Mouse (Mus musculus): ENCODE results near the gene Lama4. TPM values are rescaled to one million over a fixed set of nuclear protein-coding genes. Genes with fewer than 3 reads are reported as not detected.

The Lama4 gene
- polyA plus RNA-seq, 1 experiment from 2014 or later, result 142 TPM

- Histone ChIP-seq H3K27me3 (ENCODE audit: control insufficient read depth, insufficient read depth, low read length) (no peaks in the 10 kb centered on the region), H3K9ac (ENCODE audit: low read length) (no peak overlapping the region), H3K9me3 (ENCODE audit: control insufficient read depth, low read length) (no peaks in the 10 kb centered on the region), H3K4me3 (ENCODE audit: control insufficient read depth in 1 of 2, insufficient read depth in 1 of 2, low read depth in 1 of 2, low read length in 2 of 2) (no peak overlapping the region), H3K27ac (replicated peaks in 1 of 2; ENCODE audit: control insufficient read depth in 1 of 2, insufficient read depth in 1 of 2, low read depth in 2 of 2, low read length in 2 of 2) (no peak overlapping the region), H3K4me2 (ENCODE audit: low read length) (no peak overlapping the region), H3K4me1 (ENCODE audit: control insufficient read depth in 2 of 2, insufficient read depth in 2 of 2, low read length in 2 of 2) (no peaks in the 10 kb centered on the region), H3K36me3 (ENCODE audit: control insufficient read depth, insufficient read depth, low read length) (peaks cover 80% of the 10 kb centered on the region)
- no peak for ATAC-seq (ENCODE audit: insufficient number of reproducible peaks, insufficient read depth, low FRiP score, low read depth)
- WGBS, result 96% methylated on average over 1 of the region's 1 CpGs
These were observed 53.3 kb downstream of the Lama4 start for GRCm38 (mm10) chr10:39018635-39019034.

GRCm38 (mm10) chr10:39023618-39024256 is 58.4 kb downstream of the Lama4 start:
- Histone ChIP-seq H3K27me3 (ENCODE audit: control insufficient read depth, insufficient read depth, low read length) (no peaks in the 10 kb centered on the region), H3K9me3 (ENCODE audit: control insufficient read depth, low read length) (no peaks in the 10 kb centered on the region), H3K4me2 (ENCODE audit: low read length) (no peak overlapping the region), H3K4me3 (ENCODE audit: control insufficient read depth in 1 of 2, insufficient read depth in 1 of 2, low read depth in 1 of 2, low read length in 2 of 2) (no peak overlapping the region), H3K36me3 (ENCODE audit: control insufficient read depth, insufficient read depth, low read length) (peaks cover 89% of the 10 kb centered on the region), H3K4me1 (ENCODE audit: control insufficient read depth in 2 of 2, insufficient read depth in 2 of 2, low read length in 2 of 2) (no peaks in the 10 kb centered on the region), H3K9ac (ENCODE audit: low read length) (no peak overlapping the region), H3K27ac (replicated peaks in 1 of 2; ENCODE audit: control insufficient read depth in 1 of 2, insufficient read depth in 1 of 2, low read depth in 2 of 2, low read length in 2 of 2) (no peak overlapping the region)
- WGBS, result 86% methylated on average over 5 of the region's 5 CpGs
- ATAC-seq (ENCODE audit: insufficient number of reproducible peaks, insufficient read depth, low FRiP score, low read depth), result no peak

GRCm38 (mm10) chr10:39026529-39026928 is 61.2 kb downstream of the Lama4 start:
- H3K27ac ChIP-seq (replicated peaks in 1 of 2; ENCODE audit: control insufficient read depth in 1 of 2, insufficient read depth in 1 of 2, low read depth in 2 of 2, low read length in 2 of 2), result no peak overlapping the region

GRCm38 (mm10) chr10:39027058-39027457 is 61.7 kb downstream of the Lama4 start:
- Histone ChIP-seq H3K4me2 (ENCODE audit: low read length) (no peak overlapping the region), H3K4me1 (ENCODE audit: control insufficient read depth in 2 of 2, insufficient read depth in 2 of 2, low read length in 2 of 2) (no peaks in the 10 kb centered on the region), H3K27ac (replicated peaks in 1 of 2; ENCODE audit: control insufficient read depth in 1 of 2, insufficient read depth in 1 of 2, low read depth in 2 of 2, low read length in 2 of 2) (no peak overlapping the region), H3K9ac (ENCODE audit: low read length) (no peak overlapping the region), H3K27me3 (ENCODE audit: control insufficient read depth, insufficient read depth, low read length) (no peaks in the 10 kb centered on the region), H3K4me3 (ENCODE audit: control insufficient read depth in 1 of 2, insufficient read depth in 1 of 2, low read depth in 1 of 2, low read length in 2 of 2) (no peak overlapping the region), H3K36me3 (ENCODE audit: control insufficient read depth, insufficient read depth, low read length) (peaks cover 94% of the 10 kb centered on the region), H3K9me3 (ENCODE audit: control insufficient read depth, low read length) (no peaks in the 10 kb centered on the region)
- WGBS, result 74% methylated on average over 5 of the region's 5 CpGs
- no peak for ATAC-seq (ENCODE audit: insufficient number of reproducible peaks, insufficient read depth, low FRiP score, low read depth)

More at GRCm38 (mm10) chr10:39026529-39026928, 61.2 kb downstream of the Lama4 start:
- Histone ChIP-seq H3K4me2 (ENCODE audit: low read length) (no peak overlapping the region), H3K36me3 (ENCODE audit: control insufficient read depth, insufficient read depth, low read length) (peaks cover 94% of the 10 kb centered on the region), H3K9me3 (ENCODE audit: control insufficient read depth, low read length) (no peaks in the 10 kb centered on the region), H3K9ac (ENCODE audit: low read length) (no peak overlapping the region), H3K4me3 (ENCODE audit: control insufficient read depth in 1 of 2, insufficient read depth in 1 of 2, low read depth in 1 of 2, low read length in 2 of 2) (no peak overlapping the region), H3K27me3 (ENCODE audit: control insufficient read depth, insufficient read depth, low read length) (no peaks in the 10 kb centered on the region), H3K4me1 (ENCODE audit: control insufficient read depth in 2 of 2, insufficient read depth in 2 of 2, low read length in 2 of 2) (no peaks in the 10 kb centered on the region)
- no peak for ATAC-seq (ENCODE audit: insufficient number of reproducible peaks, insufficient read depth, low FRiP score, low read depth)
- WGBS, result 91% methylated on average over 8 of the region's 8 CpGs

- H3K4me1 ChIP-seq (ENCODE audit: control insufficient read depth in 2 of 2, insufficient read depth in 2 of 2, low read length in 2 of 2), result no peaks in the 10 kb centered on the region
- no peak overlapping the region for H3K27ac ChIP-seq (replicated peaks in 1 of 2; ENCODE audit: control insufficient read depth in 1 of 2, insufficient read depth in 1 of 2, low read depth in 2 of 2, low read length in 2 of 2)
- H3K36me3 ChIP-seq (ENCODE audit: control insufficient read depth, insufficient read depth, low read length), result peaks cover 97% of the 10 kb centered on the region
- H3K4me3 ChIP-seq (ENCODE audit: control insufficient read depth in 1 of 2, insufficient read depth in 1 of 2, low read depth in 1 of 2, low read length in 2 of 2), result no peak overlapping the region
- H3K4me2 ChIP-seq (ENCODE audit: low read length), result no peak overlapping the region
- WGBS, result 88% methylated on average over 5 of the region's 5 CpGs
- no peaks in the 10 kb centered on the region for H3K9me3 ChIP-seq (ENCODE audit: control insufficient read depth, low read length)
- ATAC-seq (ENCODE audit: insufficient number of reproducible peaks, insufficient read depth, low FRiP score, low read depth), result no peak
- no peaks in the 10 kb centered on the region for H3K27me3 ChIP-seq (ENCODE audit: control insufficient read depth, insufficient read depth, low read length)
- H3K9ac ChIP-seq (ENCODE audit: low read length), result no peak overlapping the region
These were observed 63.1 kb downstream of the Lama4 start for GRCm38 (mm10) chr10:39028403-39028802.

GRCm38 (mm10) chr10:39029297-39030147 is 64.2 kb downstream of the Lama4 start:
- Histone ChIP-seq H3K9me3 (ENCODE audit: control insufficient read depth, low read length) (no peaks in the 10 kb centered on the region), H3K27me3 (ENCODE audit: control insufficient read depth, insufficient read depth, low read length) (no peaks in the 10 kb centered on the region), H3K36me3 (ENCODE audit: control insufficient read depth, insufficient read depth, low read length) (peaks cover 96% of the 10 kb centered on the region), H3K9ac (ENCODE audit: low read length) (no peak overlapping the region), H3K4me3 (ENCODE audit: control insufficient read depth in 1 of 2, insufficient read depth in 1 of 2, low read depth in 1 of 2, low read length in 2 of 2) (no peak overlapping the region), H3K27ac (replicated peaks in 1 of 2; ENCODE audit: control insufficient read depth in 1 of 2, insufficient read depth in 1 of 2, low read depth in 2 of 2, low read length in 2 of 2) (no peak overlapping the region), H3K4me1 (ENCODE audit: control insufficient read depth in 2 of 2, insufficient read depth in 2 of 2, low read length in 2 of 2) (no peaks in the 10 kb centered on the region), H3K4me2 (ENCODE audit: low read length) (no peak overlapping the region)
- WGBS, result 77% methylated on average over 6 of the region's 6 CpGs
- no peak for ATAC-seq (ENCODE audit: insufficient number of reproducible peaks, insufficient read depth, low FRiP score, low read depth)

GRCm38 (mm10) chr10:39030148-39030685 is 64.9 kb downstream of the Lama4 start:
- H3K27me3 ChIP-seq (ENCODE audit: control insufficient read depth, insufficient read depth, low read length), result no peaks in the 10 kb centered on the region
- no peak overlapping the region for H3K4me3 ChIP-seq (ENCODE audit: control insufficient read depth in 1 of 2, insufficient read depth in 1 of 2, low read depth in 1 of 2, low read length in 2 of 2)
- no peak for ATAC-seq (ENCODE audit: insufficient number of reproducible peaks, insufficient read depth, low FRiP score, low read depth)
- H3K27ac ChIP-seq (replicated peaks in 1 of 2; ENCODE audit: control insufficient read depth in 1 of 2, insufficient read depth in 1 of 2, low read depth in 2 of 2, low read length in 2 of 2), result no peak overlapping the region
- no peaks in the 10 kb centered on the region for H3K9me3 ChIP-seq (ENCODE audit: control insufficient read depth, low read length)
- H3K36me3 ChIP-seq (ENCODE audit: control insufficient read depth, insufficient read depth, low read length), result peaks cover 96% of the 10 kb centered on the region
- no peaks in the 10 kb centered on the region for H3K4me1 ChIP-seq (ENCODE audit: control insufficient read depth in 2 of 2, insufficient read depth in 2 of 2, low read length in 2 of 2)
- H3K9ac ChIP-seq (ENCODE audit: low read length), result no peak overlapping the region
- WGBS, result 88% methylated on average over 14 of the region's 14 CpGs
- H3K4me2 ChIP-seq (ENCODE audit: low read length), result no peak overlapping the region
